Mouse (Mus musculus) G1E (cell line): ENCODE measurements around the gene Syn3.

Experiments used
- CTCF ChIP-seq: IDR thresholded peaks from 2 replicates; pipeline ENCODE4 v1.5.1; 2012; ENCODE audit warnings: low read depth, low read length, inconsistent platforms, mixed read lengths
- GATA1 ChIP-seq: IDR thresholded peaks from 2 replicates; pipeline ENCODE4 v1.6.1; 2012; ENCODE audit warnings: borderline replicate concordance, low read length, inconsistent platforms, mixed read lengths
- GATA2 ChIP-seq: IDR thresholded peaks from 2 replicates; pipeline ENCODE4 v1.6.1; 2012; ENCODE audit warnings: low read depth, low read length, inconsistent platforms, borderline replicate concordance
- POLR2AphosphoS5 ChIP-seq: IDR thresholded peaks from 2 replicates; pipeline ENCODE4 v1.6.1; 2012; ENCODE audit warnings: low read depth, low read length, inconsistent platforms; ENCODE audit not compliant: insufficient replicate concordance
- TAL1 ChIP-seq: conservative IDR thresholded peaks from 2 replicates; pipeline ENCODE4 v1.6.1; 2012; ENCODE audit warnings: low read depth, low read length, inconsistent platforms, mixed read lengths

DNA sequence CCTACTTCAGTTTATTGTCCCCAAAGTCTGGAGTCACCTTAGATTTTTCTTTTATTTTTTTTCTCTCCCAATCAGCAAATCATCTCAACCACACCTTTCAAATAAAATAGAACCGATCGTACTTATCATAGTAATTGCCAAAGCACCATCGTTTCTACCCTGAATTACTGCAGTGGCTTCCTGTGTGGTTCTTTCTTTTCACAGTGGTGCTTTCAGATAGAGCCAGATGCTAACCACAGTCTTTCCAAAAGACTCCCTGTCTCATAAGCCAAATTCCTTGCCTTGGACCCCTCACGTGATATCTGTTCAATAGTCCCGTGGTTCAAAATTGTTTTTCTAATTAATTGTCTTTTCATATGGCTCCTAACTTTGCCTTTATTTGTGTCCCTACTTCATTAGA, 221.4 kb downstream of the Syn3 start:
- TF ChIP-seq CTCF (no peak), TAL1 (no peak), GATA1 (no peak), POLR2AphosphoS5 (no peak), GATA2 (no peak)
